Mouse (Mus musculus): Measurements from ENCODE around the gene Nudt16l1.
A peak's percentile ranks its signal among the peaks of the same experiment; 100 is the strongest.

Gene Nudt16l1

DNA sequence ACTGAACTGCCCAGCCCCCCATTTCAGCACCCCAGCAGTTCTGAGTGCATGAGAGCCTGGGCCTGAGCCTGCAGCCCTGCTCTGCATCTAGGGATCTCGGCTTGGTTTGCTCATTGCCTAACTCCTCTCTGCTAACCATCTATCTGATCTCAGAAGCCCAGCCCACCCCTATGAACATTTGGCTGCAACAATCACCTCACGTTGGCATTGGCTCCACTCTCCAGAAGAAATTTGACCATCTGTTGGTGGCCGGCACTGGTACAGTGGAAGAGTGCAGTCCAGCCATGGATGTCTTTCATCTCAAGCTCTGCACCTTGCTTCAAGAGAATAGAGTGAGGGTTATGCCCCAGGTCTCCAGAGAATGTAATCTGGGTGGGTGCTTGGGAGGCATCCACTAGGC, 18.9 kb downstream of the Nudt16l1 start:
- DNase-seq (ENCODE audit: low spot score): no peak

DNA sequence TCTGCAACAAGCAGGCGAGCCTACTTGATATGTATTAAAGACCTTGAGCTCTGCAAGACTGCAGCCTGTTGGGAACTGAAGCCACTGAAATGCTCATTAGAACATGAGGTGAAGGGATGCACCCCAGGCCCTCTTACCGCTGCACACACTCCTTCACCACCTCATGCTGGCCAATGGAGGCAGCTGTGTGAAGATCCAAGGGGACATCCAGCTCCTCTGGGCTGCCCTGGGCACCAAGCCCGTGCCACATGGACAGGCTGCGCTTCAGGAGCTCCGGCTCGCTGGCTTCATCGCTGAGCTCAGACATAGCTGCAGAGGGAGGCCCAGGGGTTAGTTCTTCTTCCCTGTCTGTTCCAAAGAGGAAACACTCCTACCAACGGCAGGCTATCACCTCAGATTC, 21.7 kb downstream of the Nudt16l1 start:
- DNase-seq (ENCODE audit: low spot score): no peak

DNA sequence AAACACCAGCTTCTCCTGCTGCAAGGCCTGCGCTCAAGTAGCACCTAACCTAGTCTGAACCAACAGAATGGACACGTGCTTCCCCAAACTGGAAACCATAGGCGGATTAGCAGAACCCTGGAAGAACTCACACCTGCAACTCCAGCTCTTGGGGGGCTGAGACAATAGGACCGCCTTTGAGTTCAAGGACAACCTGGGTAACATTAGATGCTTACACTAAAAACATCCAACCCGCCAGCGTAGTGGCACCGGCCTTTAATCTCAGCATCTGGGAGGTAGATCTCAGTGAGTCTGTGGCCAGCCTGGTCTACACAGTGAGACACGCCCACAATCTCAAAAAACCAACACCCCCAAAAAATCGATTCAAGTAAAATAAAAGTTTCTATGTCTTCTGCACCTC, 24.8 kb downstream of the Nudt16l1 start:
- DNase-seq (ENCODE audit: low spot score): no peak

DNA sequence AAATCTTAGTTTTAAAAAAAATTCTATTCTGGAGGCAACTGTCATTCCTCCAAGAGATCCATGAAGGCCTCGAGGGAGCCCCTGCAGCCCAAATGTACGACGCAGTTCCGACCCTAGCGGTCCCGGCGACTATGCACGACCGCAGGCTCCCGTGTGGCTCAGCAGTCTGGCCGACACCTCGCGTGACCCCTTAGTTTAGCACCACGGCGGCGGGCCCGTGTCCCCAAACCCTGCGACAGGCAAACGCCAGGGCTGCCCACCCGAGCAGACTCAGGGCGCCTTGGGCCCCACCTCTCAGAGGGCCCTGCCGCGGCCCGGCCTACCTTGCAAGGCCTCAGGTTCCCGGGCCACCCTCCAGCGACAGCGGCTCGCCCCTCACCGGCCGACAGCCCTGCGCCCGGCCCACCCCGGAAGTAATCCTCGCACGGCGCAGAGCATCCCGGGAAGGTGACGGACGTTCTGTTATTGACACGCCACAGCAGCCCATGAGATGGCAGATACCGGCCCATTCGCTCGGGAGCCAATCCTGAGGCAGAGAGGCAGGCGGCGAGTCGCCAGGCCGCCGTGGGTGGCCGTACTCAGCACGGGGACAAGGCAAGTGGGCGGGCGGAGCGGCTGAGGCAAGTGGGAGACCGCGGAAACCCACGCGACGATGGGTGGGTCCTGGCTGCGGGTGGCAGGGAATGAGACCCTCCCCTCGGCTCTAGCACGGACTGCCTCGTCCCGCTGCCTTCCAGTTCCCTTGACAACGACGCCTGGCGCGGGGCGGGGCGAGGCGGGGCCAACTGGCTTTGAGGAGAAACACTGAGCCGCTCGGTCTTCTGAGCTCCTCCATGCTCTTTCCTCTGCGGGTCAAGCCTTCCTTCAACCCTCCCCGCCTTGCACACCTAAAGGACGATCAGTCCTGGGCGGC, 25.5 kb downstream of the Nudt16l1 start, which contains the start of gene Anks3:
Anks3 (minus strand) TSS at position 409 of the 913 bp plus-strand sequence.
- DNase-seq (ENCODE audit: low spot score): peak; percentile 94

DNA sequence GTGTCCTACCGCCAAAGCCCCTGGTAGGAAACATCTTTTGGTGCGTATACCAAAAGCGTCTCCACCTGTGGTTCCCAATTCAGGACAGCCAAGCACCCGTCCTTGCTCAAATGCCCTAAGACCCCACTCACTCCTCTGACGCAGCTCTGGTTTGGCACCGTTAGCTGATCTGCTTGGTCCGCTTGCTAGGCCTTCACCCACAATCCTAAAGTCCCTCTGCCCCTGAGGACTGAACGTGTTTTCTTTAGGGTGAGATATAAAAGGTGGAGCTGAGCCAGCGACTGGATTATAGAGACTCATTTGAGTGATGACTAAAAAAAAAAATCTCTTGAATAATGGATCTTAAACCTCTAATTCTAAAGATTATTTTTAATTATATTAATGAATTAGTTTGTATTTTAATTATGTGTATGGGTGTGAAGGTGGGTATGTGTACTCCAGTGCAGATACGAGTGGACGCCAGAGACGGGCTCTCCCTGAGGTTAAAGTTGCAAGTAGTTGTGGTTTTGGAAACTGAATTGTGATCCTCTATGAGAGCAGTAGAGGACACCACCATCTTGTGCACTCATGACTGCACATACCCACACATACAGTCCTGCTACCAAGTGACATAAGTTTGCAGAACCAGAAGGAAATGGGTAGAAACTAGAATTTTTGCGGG, 26.3 kb downstream of the Nudt16l1 start:
- DNase-seq (ENCODE audit: low spot score): no peak

DNA sequence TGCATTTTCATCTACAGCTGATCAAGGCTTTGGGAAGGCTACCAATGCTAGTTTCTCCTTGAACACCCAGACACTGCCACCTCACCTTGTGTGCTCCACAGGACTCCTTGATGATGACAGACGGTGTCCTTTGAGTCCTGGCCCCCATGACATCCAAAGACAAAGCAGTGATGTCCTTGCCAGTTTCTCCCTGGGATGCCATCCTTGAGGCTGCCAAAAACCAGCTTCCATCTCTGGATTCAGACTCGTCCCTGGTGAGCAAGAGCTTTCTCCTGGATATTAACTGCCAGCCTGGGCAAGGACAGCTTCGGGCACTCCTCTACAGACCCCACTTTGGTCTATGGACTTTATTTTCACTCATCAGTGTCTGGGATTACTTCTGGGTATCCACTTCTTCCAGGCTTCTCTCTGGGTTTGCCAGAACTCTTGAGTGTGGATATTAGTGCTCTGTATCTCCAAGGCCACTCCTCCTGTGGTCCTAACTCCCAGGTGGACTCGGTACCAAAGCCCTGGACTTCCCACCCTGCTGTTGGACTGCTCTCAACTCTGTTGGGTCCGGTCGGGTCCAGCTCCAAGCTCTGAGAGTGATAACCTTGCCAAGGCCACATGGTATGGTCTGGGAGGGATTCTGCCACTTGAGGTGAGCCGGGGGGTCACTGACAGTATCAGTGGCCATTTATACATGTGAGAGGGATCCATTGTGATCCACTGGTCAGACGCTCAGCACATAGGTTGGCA, 27.0 kb downstream of the Nudt16l1 start:
- no peak for DNase-seq (ENCODE audit: low spot score)

DNA sequence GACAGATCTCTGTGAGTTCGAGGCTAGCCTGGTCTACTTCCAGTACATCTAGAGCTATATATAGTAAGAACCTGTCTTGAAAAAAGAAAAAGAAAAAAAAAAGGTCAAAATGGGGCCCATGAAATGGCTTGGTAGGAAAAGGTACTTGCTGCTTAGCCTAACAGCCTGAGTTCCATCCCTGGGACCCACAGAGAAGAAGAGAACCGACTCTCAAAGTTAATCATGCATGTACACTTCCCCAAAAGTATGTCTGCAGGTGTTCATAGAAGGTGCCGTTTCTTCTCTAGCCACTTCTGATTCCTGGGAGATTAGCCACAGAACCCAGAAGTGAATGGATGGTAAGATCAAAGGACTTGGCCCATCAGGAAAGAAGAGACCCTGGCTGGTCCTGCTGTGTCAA, 29.9 kb downstream of the Nudt16l1 start:
- DNase-seq (ENCODE audit: low spot score): no peak

DNA sequence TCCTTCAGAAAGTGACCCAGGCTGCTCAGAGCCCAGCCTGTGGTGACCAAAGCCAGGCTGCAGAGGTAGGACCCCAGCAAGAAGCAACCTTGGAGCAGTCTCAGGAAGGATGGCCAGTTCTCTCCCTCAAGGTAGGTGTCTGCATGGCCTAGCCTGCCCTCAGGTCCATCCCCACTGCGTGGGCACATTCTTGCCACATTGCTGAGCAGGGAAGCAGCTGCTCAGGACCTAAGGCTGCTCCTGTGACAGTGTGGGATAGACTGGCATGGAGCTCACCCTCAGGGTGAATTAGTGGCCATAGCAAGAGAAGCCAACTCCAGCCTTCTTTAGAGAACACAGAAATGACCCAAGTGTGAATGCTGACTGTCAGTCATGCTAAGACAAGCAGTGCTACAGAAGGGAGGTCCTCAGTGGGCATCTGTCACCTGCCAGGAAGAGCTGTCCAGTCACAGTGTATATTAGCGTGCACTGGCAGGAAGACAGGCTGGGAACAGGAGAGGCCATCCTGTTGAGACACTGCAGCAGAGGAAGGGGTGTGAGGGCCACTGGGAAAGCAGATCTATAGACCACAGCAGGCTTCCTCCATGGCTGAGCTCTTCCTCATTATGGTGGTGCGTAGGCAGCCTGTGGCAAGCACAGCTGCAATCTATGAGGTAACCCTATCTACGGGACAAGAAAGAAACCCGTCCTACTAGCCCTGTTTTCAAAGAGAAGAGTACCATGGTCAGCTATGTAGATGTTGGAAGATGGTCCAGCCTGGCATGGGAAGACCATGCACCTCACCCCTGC, 30.7 kb downstream of the Nudt16l1 start:
- DNase-seq (ENCODE audit: low spot score): no peak

DNA sequence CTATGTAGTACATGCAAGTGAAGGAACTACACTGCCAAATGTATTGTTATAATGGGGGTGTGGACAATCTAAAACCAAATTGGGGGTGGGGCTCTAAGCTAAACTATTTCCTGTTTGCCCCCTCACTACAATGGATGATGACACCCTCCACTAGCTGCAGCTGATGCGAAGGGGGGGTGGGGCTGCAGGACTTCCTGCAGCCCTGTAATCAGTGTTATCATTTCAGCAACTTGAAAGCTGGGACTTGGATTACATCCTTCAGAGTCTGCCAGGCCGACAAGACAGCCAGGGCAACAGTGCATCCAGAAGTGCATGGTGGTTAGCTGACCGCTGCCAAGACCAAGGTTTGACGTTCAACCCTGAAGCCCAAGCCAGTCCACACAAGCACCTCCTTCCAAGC, 33.1 kb downstream of the Nudt16l1 start:
- DNase-seq (ENCODE audit: low spot score): no peak

DNA sequence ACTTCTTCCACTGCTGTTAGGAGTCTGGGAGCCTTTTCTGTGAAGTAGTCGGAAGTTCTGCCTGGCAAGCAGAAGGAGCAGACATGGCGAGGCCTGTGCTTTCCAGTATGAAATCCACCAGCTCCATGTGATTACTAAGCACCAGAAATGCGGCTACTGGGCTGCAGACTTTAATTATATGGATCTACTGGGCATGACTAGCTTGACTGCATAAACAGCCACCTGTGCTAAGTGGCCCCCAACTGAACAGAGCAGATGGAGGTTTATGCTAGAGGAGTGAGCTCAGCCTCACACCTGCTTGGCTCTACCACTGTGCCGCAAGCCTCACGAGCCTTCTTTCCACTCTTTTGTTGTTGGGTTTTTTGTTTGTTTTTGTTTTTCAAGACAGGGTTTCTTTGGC, 36.0 kb downstream of the Nudt16l1 start:
- DNase-seq (ENCODE audit: low spot score): no peak

DNA sequence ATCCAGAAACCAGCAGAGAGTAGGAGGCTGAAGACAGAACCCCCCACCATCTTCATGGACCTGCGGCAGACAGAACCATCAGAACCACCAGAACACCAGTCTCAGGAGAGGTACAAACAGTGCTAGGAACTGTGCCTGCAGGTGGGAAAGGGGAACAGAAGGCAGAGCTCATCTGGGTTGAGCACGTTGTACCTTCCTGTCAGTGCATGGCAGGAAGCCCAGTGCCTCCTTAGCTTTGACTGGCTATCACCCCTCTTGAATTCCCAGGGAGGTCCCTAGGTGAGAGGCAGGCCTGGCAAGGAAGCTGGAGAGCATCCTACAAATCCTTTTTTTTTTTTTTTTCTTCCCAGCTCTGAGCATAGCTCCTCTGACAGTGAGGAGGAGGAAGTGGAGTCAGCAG, 37.6 kb downstream of the Nudt16l1 start:
- no peak for DNase-seq (ENCODE audit: low spot score)

DNA sequence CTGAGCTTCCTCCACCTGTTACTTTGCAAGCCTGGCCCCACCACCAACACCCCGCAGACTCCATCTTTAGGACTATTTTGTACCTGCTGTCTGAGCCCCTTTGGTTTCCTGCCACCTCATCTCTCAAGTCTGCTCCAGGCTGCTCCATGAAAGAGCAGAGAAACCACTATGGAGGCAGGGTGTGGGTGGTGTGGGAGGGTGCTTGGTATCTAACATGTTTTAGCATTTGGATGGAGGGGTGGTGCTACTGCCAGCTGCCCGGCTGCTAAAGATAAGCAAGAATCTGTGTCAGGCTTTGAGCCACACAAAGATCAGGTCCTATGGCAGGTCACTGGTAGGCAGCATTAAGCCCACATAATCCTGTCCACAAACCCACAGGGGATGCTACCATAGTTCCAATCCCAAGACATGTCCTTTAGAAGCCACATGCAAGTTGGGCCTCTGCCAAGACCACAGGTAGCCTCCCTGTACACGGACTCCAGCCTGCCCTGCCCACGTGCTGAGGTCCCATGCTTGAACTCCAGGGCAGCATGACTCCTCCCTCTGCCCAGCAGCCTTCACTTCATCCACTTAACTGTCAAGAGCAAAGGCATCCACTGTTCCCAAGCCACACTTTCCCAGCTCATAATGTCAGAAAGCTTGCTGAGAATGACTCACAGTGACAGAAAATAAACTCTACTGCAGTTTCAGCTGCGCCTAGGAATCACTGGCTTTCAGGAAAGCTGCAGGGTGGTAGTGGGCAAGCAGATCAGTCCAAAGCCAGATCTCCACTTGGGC, 39.9 kb downstream of the Nudt16l1 start:
- no peak for DNase-seq (ENCODE audit: low spot score)

DNA sequence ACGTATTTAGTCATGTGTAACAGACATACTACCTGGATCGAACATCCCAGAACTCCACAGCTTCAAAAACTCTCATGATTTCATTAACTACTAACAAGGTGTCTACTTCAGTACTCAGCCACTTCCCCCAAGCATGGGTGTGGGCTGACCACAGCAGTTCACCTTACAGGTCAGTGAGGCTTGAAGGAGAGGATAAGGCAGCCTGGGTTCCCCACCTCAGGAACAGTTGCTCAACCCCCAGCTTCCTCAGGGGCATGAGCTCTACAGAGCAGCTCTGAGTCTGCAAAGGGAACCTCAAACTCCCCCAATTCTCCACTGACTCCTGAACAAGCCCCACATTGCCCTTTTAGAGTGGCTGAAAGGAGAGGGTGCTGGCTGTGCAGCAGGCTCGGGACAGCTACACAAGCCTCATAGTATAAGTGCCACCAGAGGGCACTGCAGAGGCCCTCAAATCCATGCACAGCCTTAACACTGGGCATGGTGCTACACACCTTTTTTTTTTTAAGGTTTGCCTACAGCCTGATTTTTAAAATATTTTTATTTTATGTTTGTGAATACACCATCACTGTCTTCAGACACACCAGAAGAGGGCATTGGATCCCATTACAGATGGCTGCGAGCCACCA, 41.3 kb downstream of the Nudt16l1 start:
- no peak for DNase-seq (ENCODE audit: low spot score)

DNA sequence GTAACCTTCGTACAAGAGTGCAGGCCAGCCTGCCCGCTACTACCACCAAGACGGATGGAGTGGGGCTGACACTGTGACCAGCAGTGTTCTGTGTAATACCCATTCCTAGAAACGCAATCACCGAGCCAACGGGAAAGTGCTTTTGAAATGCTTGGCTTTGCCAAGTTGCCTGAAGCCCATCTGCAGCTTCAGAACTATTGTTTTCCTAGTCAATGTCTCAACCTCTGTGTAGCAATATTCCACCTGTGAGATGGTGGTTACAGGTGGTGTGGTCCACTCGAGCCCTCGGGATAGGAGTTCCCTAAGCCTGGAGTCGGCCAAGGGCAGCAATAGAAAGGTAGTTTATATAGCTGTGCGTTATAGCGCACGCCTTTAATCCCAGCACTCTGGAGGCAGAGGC, 46.2 kb downstream of the Nudt16l1 start:
- no peak for DNase-seq (ENCODE audit: low spot score)

Measured in urinary bladder, postnatal 25 days (tissue).